Mouse (Mus musculus): ENCODE measurements around the gene 2410131K14Rik. TPM values are rescaled to one million over a fixed set of nuclear protein-coding genes. Genes with fewer than 3 reads are reported as not detected.

2410131K14Rik gene
- polyA plus RNA-seq, 1 experiment = 11.7 TPM

DNA sequence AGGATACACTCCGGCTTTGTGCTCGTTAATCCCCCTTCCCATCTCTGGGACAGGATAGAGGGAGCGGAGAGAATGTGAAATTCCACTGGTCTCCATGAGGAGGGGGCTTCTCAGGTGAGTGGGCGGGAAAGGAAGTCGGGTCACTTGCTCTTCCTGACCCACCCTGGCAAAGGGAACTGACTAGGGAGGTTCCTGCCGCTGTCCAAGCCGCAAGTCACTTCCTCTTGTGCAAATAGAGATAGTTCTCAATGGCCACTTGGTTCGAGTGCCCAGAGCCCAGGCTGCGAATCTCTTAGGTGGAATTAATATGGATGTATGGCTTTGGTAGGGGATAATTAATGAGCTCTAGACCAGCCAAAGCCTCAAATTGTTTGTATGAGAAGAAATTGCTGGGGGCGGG is 15.0 kb downstream of the 2410131K14Rik start:
- no peak overlapping the region for H3K4me3 ChIP-seq (ENCODE audit: insufficient read depth, low read length)
- no peak overlapping the region for H3K27ac ChIP-seq (ENCODE audit: insufficient read depth, low read length)
- TF ChIP-seq CTCF (IDR thresholded peaks at IDR 0.05; ENCODE audit: borderline replicate concordance, insufficient read depth, low read length) (no peak), POLR2A (IDR thresholded peaks at IDR 0.05; ENCODE audit: low read depth, low read length) (no peak)
- H3K4me1 ChIP-seq (ENCODE audit: control insufficient read depth, insufficient read depth, low read length) = no peaks in the 10 kb centered on the region

DNA sequence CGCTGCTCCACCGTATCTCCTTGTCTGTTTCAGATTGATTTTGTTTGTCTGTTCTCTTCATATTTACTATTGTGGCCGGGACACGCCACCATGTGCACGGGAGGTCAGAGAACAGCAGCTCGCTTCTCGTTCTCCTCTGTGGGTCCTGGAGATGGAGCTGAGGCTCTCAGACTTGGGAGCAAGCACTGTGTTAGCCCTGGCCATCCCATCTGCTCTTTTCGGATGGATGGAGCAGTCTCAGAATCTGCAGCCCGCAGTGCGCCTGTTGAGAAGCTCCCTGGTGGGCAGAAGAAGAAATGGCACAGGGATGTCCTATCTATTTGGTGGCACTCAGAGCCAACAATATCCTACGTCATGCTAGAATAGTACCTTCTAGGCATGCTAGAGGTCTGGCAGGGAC is 15.6 kb downstream of the 2410131K14Rik start:
- Histone ChIP-seq H3K27ac (ENCODE audit: insufficient read depth, low read length) (no peak overlapping the region), H3K4me3 (ENCODE audit: insufficient read depth, low read length) (no peak overlapping the region), H3K4me1 (ENCODE audit: control insufficient read depth, insufficient read depth, low read length) (no peaks in the 10 kb centered on the region)
- no peak for TF ChIP-seq CTCF (IDR thresholded peaks at IDR 0.05; ENCODE audit: borderline replicate concordance, insufficient read depth, low read length)
- no peak for TF ChIP-seq POLR2A (IDR thresholded peaks at IDR 0.05; ENCODE audit: low read depth, low read length)

- TF ChIP-seq CTCF (IDR thresholded peaks at IDR 0.05; ENCODE audit: borderline replicate concordance, insufficient read depth, low read length) (no peak), POLR2A (IDR thresholded peaks at IDR 0.05; ENCODE audit: low read depth, low read length) (no peak)
- H3K4me3 ChIP-seq (ENCODE audit: insufficient read depth, low read length) = no peak overlapping the region
- H3K27ac ChIP-seq (ENCODE audit: insufficient read depth, low read length) = no peak overlapping the region
- H3K4me1 ChIP-seq (ENCODE audit: control insufficient read depth, insufficient read depth, low read length) = no peaks in the 10 kb centered on the region
These were observed 16.2 kb downstream of the 2410131K14Rik start for GRCm38 (mm10) chr5:118261181-118261580.

DNA sequence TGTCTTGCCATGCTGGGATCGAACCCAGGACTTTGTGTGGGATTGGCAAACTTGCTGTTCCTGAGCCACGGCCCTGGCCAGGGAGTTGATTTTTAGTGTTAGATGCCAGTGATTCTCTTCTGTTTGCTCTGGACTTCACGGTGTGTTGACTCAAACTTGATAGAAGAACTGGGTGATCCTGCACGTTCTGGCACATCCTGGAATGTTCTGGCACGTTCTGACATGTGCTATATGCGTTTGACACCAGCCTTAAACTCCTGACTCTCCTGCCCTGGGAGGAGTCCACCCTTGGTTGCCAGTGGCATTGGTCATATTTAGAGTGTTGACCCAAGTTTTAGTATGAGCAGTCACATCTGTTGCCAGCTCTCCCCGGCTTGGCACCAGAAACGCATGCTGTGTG is 17.4 kb downstream of the 2410131K14Rik start:
- TF ChIP-seq CTCF (IDR thresholded peaks at IDR 0.05; ENCODE audit: borderline replicate concordance, insufficient read depth, low read length) (no peak), POLR2A (IDR thresholded peaks at IDR 0.05; ENCODE audit: low read depth, low read length) (no peak)
- Histone ChIP-seq H3K4me1 (ENCODE audit: control insufficient read depth, insufficient read depth, low read length) (no peaks in the 10 kb centered on the region), H3K4me3 (ENCODE audit: insufficient read depth, low read length) (no peak overlapping the region), H3K27ac (ENCODE audit: insufficient read depth, low read length) (no peak overlapping the region)

DNA sequence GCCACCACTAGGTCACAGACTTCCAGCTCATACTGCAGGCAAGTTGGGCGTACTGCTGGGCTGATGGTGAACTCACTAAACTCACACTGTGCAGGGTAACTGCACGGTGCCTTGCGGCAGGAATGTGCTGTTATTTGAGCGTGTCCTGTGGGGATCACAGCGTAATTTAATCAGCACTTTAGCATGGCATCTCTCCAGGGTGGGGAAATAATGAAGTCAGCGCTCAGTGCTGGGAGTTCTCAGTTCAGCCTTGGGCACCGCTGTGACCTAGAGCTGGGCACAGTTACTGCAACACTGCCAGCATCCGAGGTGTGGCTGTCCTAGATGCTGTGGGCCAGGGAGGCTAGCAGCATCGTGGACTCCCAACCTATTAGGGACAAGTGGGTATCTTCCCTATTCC is 19.3 kb downstream of the 2410131K14Rik start:
- Histone ChIP-seq H3K4me3 (ENCODE audit: insufficient read depth, low read length) (no peak overlapping the region), H3K4me1 (ENCODE audit: control insufficient read depth, insufficient read depth, low read length) (no peaks in the 10 kb centered on the region), H3K27ac (ENCODE audit: insufficient read depth, low read length) (no peak overlapping the region)
- TF ChIP-seq CTCF (IDR thresholded peaks at IDR 0.05; ENCODE audit: borderline replicate concordance, insufficient read depth, low read length) (no peak), POLR2A (IDR thresholded peaks at IDR 0.05; ENCODE audit: low read depth, low read length) (no peak)

DNA sequence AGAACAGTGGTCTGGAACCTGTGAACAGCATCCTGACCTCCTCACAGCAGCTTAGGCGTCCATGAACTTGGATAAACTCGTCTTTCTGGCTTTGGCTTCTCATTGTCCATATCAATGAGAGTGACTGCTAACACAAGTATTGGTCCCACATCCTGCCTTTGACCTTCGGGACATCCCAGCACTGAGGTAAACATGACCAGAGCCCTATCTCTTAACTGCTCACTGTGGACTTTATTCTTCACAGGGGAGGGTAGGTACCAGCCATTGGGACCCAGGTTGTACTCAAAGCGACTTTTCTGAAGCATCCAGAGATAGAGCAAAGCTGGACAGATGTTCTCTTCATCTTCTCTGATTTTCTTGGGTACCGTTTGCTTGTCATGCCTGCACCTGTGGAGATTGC is 20.3 kb downstream of the 2410131K14Rik start:
- Histone ChIP-seq H3K27ac (ENCODE audit: insufficient read depth, low read length) (no peak overlapping the region), H3K4me3 (ENCODE audit: insufficient read depth, low read length) (no peak overlapping the region), H3K4me1 (ENCODE audit: control insufficient read depth, insufficient read depth, low read length) (no peaks in the 10 kb centered on the region)
- TF ChIP-seq POLR2A (IDR thresholded peaks at IDR 0.05; ENCODE audit: low read depth, low read length) (no peak), CTCF (IDR thresholded peaks at IDR 0.05; ENCODE audit: borderline replicate concordance, insufficient read depth, low read length) (no peak)

- TF ChIP-seq POLR2A (IDR thresholded peaks at IDR 0.05; ENCODE audit: low read depth, low read length) (no peak), CTCF (IDR thresholded peaks at IDR 0.05; ENCODE audit: borderline replicate concordance, insufficient read depth, low read length) (peak; percentile 23; the same call in 1 of the 2 replicates)
These were observed 21.3 kb downstream of the 2410131K14Rik start for GRCm38 (mm10) chr5:118266309-118266708.

DNA sequence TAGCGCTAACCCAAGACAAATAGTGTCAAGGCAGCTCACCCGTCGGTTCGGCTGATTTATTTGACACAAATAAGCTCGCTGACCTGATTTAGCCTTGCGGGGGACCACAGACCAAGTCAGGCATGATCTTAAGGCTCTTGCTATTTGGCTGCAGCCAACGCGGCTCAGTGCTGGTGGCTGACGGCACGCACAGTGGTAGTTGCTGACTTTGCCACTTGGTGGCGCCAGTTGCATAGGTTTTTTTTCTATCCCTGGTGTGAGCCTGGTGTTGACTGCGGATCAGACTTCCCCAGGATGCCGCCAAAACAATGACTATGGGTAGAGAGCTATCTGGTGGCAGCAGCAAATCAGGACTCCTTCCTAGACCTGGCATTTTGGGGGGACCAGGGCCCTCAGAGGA is 24.0 kb downstream of the 2410131K14Rik start:
- TF ChIP-seq CTCF (IDR thresholded peaks at IDR 0.05; ENCODE audit: borderline replicate concordance, insufficient read depth, low read length) = peak; percentile 86; the same call in 1 of the 2 replicates
- TF ChIP-seq POLR2A (IDR thresholded peaks at IDR 0.05; ENCODE audit: low read depth, low read length) = no peak
- H3K4me3 ChIP-seq (ENCODE audit: insufficient read depth, low read length) = no peak overlapping the region
- no peak overlapping the region for H3K27ac ChIP-seq (ENCODE audit: insufficient read depth, low read length)
- no peaks in the 10 kb centered on the region for H3K4me1 ChIP-seq (ENCODE audit: control insufficient read depth, insufficient read depth, low read length)

More at GRCm38 (mm10) chr5:118266309-118266708, 21.3 kb downstream of the 2410131K14Rik start:
- H3K27ac ChIP-seq (ENCODE audit: insufficient read depth, low read length) = no peak overlapping the region
- H3K4me3 ChIP-seq (ENCODE audit: insufficient read depth, low read length) = no peak overlapping the region
- no peaks in the 10 kb centered on the region for H3K4me1 ChIP-seq (ENCODE audit: control insufficient read depth, insufficient read depth, low read length)

GRCm38 (mm10) chr5:118271449-118272110 is 26.6 kb downstream of the 2410131K14Rik start:
- H3K4me3 ChIP-seq (ENCODE audit: insufficient read depth, low read length) = no peak overlapping the region
- H3K27ac ChIP-seq (ENCODE audit: insufficient read depth, low read length) = no peak overlapping the region
- TF ChIP-seq POLR2A (IDR thresholded peaks at IDR 0.05; ENCODE audit: low read depth, low read length) (no peak), CTCF (IDR thresholded peaks at IDR 0.05; ENCODE audit: borderline replicate concordance, insufficient read depth, low read length) (no peak)
- no peaks in the 10 kb centered on the region for H3K4me1 ChIP-seq (ENCODE audit: control insufficient read depth, insufficient read depth, low read length)

DNA sequence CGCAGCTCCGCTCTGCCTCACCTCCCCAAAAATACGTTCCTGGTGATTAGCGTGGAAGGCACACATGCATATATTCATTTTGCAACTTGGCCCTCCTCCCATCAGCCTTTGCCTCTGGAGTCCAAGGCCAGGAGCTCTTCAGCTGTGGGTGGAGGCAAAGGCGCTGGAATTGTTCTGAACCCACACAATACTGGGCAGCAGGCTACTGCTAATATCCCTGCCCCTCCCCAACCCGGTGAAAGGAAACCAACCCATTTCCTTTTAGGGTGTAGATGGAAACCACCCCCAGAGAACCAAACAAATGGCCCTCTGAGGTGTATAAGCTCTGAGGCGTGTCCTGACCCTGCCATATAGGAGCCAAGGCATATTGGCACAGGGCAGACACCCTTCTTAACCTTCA is 28.4 kb downstream of the 2410131K14Rik start:
- TF ChIP-seq CTCF (IDR thresholded peaks at IDR 0.05; ENCODE audit: borderline replicate concordance, insufficient read depth, low read length) (no peak), POLR2A (IDR thresholded peaks at IDR 0.05; ENCODE audit: low read depth, low read length) (no peak)
- H3K27ac ChIP-seq (ENCODE audit: insufficient read depth, low read length) = no peak overlapping the region
- H3K4me1 ChIP-seq (ENCODE audit: control insufficient read depth, insufficient read depth, low read length) = no peaks in the 10 kb centered on the region

More for the DNA sequence above, 28.4 kb downstream of the 2410131K14Rik start:
- H3K4me3 ChIP-seq (ENCODE audit: insufficient read depth, low read length) = no peak overlapping the region
